Mouse (Mus musculus) olfactory bulb, adult 2 months (tissue): ENCODE measurements at regions not wholly inside any gene's neighbourhood (a gene's known extent, or its start where the extent isn't known, plus 50 kb on each side); places are given as distances from the start of the nearest gene placed in this dataset.

Experiments used
- H3K27ac ChIP-seq: fragments of 200-500 bp; 2 replicates; pipeline ENCODE4 v1.5.1; 2012; ENCODE audit warnings: low read depth, low read length; ENCODE audit not compliant: insufficient read depth
- H3K4me1 ChIP-seq: fragments of 200-500 bp; 2 replicates; pipeline ENCODE4 v1.6.1; 2012; ENCODE audit warnings: low read length; ENCODE audit not compliant: control insufficient read depth, insufficient read depth
- H3K4me3 ChIP-seq: fragments of 200-500 bp; 2 replicates; pipeline ENCODE4 v1.5.1; 2012; ENCODE audit warnings: mild to moderate bottlenecking, low read depth, low read length, moderate library complexity; ENCODE audit not compliant: insufficient read depth
- CTCF ChIP-seq: fragments of 200-500 bp; IDR thresholded peaks from 2 replicates; pipeline ENCODE4 v1.5.1; 2012; ENCODE audit warnings: low read depth, mild to moderate bottlenecking, low read length, moderate library complexity; ENCODE audit not compliant: insufficient read depth
- POLR2A ChIP-seq: fragments of 200-500 bp; IDR thresholded peaks from 2 replicates; pipeline ENCODE4 v1.6.1; 2012; ENCODE audit warnings: mild to moderate bottlenecking, low read depth, low read length, moderate library complexity; ENCODE audit not compliant: insufficient read depth
- WGBS: fragments of 180-500 bp; shearing (Covaris S2); methylation state at CpG from one replicate; pipeline ENCODE4 v1.1.7; 2018; 5-methylcytosine and 5-hydroxymethylcytosine counted together

GRCm38 (mm10) chr2:72753788-72754713, 226.2 kb downstream of the Sp3 start:
- 96% methylated on average over 16 of the region's 16 CpGs for WGBS
- Histone ChIP-seq H3K4me3 (no peak overlapping the region), H3K27ac (no peak overlapping the region), H3K4me1 (no peaks in the 10 kb centered on the region; the same call in 1 of the 2 replicates)
- TF ChIP-seq POLR2A (no peak), CTCF (no peak)

DNA sequence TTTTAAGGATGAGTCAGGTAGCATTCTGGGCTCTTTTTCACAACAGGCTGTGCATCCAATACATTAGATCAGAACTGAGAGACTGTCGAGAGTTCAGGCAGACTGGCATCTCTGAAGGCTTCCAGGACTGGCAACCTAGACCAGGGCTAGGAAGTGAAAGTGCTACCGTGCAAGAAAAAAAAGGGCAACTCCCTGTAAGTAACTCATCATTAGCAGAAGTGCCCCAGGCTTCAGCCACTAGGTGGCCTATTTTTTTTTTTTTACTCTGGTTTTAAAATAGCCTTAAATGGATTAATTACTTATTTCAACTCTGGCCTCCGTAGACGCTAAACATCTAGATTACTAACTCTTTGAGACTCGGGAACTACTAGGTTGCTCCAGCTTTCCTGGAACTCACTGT, 216.8 kb downstream of the Sp3 start:
- H3K4me3 ChIP-seq, result no peak overlapping the region
- no peak for TF ChIP-seq CTCF
- no peak for TF ChIP-seq POLR2A
- no peak overlapping the region for H3K27ac ChIP-seq
- H3K4me1 ChIP-seq, result no peaks in the 10 kb centered on the region
- 76% methylated on average over 5 of the region's 5 CpGs for WGBS

DNA sequence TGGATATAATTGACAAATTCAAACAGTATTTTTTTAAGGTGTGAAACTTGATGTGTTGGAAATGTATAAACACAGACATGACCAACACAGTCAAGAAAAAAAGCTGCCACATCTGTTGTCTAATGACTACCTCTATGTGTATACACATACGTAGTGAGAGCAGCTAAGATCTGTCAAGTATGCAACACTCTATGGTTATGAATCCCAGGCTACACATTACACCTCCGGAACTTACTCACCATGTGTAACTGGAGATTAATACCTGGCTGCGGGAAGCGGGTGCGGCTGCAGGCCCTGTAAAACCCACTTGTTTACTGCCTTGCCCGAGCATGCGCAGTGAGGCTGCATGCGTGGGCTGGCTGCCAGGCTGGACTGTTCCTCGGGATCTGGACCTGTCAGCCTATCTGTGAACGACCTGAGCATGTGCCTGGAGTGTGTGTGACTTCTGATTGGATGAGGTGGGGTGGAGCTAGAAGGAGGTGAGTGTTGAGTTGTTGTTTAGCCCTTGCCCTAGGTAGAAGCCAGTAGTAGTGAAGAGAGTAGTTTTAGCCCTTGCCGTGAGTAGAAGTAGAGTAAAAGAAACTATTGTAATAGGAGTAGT, 211.1 kb downstream of the Sp3 start:
- no peaks in the 10 kb centered on the region for H3K4me1 ChIP-seq
- no peak overlapping the region for H3K27ac ChIP-seq
- 87% methylated on average over 11 of the region's 11 CpGs for WGBS
- no peak overlapping the region for H3K4me3 ChIP-seq
- TF ChIP-seq CTCF (no peak), POLR2A (no peak)

DNA sequence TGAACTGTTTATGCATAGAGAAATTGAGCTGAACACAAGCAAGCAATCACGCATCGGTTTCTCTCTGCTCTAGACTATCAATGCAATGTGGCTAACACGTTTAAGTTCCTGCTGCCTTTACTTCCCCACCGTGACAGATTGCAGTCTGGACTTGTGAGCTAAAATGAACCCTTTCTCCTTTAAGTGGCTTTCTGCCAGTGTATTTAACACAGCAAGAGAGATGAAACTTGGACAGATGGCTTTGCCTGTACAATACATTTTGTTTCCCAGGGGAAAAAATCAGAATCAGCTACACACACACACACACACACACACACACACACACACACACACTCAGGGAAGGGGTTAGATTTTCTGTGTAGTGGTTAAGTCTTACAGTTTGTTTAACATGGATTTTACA, 206.8 kb downstream of the Sp3 start:
- TF ChIP-seq POLR2A, result no peak
- TF ChIP-seq CTCF, result no peak
- WGBS, result 84% methylated on average over 4 of the region's 4 CpGs
- Histone ChIP-seq H3K4me3 (no peak overlapping the region), H3K4me1 (no peaks in the 10 kb centered on the region), H3K27ac (no peak overlapping the region)

DNA sequence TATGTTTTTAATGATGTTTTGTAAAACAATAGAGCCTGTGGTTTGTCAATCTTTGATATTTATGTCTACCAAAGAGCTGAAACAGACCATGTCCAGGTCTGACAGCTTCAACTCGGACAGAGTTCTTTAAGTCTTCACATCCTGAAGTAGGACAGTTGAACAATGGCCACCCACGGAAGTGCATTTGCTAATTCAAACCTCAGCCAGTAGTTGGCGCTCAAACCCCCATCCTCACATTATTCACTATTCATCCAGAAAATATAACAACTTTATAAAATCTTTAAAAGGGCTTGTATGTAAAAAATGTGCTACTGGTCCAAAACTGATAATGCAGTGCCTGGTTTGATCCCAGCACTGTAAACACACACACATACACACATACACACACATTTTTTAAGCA, 202.9 kb downstream of the Sp3 start:
- 50% methylated on average over 3 of the region's 3 CpGs for WGBS
- H3K4me3 ChIP-seq, result no peak overlapping the region
- TF ChIP-seq CTCF (no peak), POLR2A (no peak)
- H3K27ac ChIP-seq, result no peak overlapping the region
- H3K4me1 ChIP-seq, result no peaks in the 10 kb centered on the region; the same call in 1 of the 2 replicates

DNA sequence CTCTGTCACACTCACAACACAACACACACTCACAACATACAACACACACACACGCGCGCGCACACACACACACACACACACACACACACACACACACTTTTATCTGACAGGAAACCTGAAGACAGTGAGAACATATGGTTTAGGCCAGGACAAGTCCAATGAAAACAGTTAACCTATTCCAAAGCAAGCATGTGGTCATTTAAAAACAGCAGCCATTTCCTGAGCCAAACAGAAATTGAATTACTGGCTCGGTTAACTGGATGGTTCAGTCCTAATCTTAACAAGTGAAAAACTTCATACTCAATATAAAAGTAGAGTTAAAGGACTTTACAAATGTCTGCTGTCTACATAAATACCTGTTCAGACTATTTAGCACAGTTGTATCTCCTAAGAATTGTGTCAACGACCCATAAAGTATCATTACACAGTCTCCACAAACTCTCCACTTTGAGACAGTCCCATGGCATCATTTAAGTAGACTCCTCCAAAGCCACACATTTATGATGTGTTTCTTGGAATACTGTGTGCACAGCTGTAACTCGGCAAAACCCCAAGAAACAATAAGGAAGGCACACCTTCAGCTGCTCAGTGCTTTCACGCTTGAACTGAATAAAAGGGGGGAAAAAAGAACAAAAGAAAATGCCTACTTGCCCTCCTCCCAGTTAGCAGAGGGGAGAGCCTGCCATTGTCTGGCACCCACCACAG, 202.3 kb downstream of the Sp3 start:
- TF ChIP-seq CTCF (no peak), POLR2A (no peak)
- H3K27ac ChIP-seq, result no peak overlapping the region
- WGBS, result 85% methylated on average over 8 of the region's 8 CpGs
- no peaks in the 10 kb centered on the region; the same call in 1 of the 2 replicates for H3K4me1 ChIP-seq
- no peak overlapping the region for H3K4me3 ChIP-seq

DNA sequence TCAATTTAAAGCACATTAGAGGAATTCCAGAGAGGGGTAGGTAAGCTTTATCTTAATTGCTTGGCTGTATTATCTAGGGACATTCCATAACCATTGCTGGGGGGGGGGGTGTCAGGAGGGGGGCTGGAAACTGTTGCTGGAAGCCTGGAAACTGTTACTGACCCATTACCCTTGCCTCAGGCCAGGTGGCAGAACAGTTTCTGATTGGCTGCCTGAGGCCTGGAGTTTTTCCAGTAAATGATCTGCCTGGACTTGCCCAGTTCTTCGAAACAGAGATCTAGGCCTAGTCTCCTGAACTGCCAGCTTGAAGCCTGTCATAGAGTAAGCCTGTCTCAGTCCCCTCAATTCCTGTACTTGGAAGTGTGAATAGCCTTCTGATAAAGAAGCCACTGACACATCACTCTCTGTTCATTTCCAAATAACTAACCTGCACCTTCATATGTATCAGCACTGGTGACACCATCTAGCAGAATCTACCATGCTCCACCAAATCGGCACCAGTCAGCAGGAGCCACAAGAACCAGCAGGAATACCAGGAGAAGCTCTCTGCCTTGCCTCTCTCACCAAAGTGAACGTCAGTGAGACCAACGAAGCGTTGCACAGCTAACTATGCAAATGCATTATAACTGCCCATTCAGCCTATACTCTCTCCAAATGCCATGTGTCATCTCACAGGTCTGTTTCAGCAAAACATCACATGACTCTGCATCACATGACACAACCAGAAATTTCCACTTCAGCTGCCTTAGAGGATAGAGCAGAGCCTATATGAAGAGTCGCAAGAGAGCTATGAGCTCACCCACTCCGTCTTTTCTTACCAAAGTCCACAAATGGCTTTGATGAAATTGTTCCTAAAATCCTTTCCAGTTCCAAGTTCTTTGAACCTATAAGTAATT, 200.7 kb downstream of the Sp3 start:
- 94% methylated on average over 7 of the region's 7 CpGs for WGBS

More for the DNA sequence above, 200.7 kb downstream of the Sp3 start:
- H3K4me1 ChIP-seq, result no peaks in the 10 kb centered on the region; the same call in 1 of the 2 replicates
- TF ChIP-seq POLR2A (no peak), CTCF (no peak)
- no peak overlapping the region for H3K4me3 ChIP-seq
- H3K27ac ChIP-seq, result no peak overlapping the region
